Mouse (Mus musculus) heart, postnatal 10 days (tissue): ENCODE data around the gene Mmgt1. TPM values are rescaled to one million over a fixed set of nuclear protein-coding genes. Genes with fewer than 3 reads are reported as not detected.

Experiments used
- DNase-seq, 2 experiments: peaks; one replicate each; pipeline ENCODE4 v3.0.0; 2021
- intact Hi-C: fragments of 180-260 bp; cut with DNase I; formaldehyde crosslinking; loops from one replicate; pipeline ENCODE4 v1.15.1; 2025
- microRNA-seq, 2 experiments: library from miRNA; unstranded; fragments of <30 nt; microRNA quantifications; one replicate each; pipeline ENCODE4 v1.2.0; 2022
- total RNA-seq, 2 experiments: library from RNA; stranded (reverse); gene quantifications; 2 replicates each; pipeline ENCODE4 v1.2.3; 2021

Gene Mmgt1
- 10 to 100 TPM; 27.4 TPM for total RNA-seq

DNA sequence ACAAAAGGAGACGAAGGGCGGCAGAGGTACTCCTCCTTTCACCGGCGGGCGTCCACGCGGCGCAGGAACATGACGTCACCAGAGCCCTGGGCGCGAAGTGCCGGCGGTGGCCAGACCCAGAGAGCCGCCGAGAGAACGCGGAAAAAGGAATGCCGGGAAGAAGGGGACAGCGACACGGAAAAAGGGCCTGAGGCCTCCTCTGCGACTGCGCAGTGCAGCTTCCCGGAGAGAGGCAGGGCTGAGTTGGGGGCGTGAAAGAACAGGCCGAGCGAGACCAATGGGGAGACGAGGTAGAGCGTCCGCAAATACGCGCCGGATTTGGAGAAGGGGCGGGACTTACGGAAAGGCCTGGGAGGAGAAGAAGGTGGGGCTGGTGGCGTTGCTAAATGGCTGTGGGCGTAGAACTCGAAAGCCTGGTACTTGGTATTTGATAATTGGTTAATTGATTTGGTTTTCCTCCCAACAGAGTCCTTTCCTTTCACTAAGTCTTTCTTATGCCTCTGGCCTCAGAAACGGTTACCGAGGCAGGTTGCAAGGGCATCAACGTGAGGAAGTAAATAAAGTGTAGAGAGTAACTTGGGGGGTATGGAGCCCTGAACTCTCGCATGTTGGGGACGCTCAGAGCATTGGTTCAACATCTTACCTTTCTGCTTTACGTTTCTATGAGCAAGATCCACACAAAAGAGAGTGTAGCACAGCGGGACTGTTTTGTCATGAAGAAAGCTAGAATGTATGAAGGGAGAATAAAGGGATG is at the start of gene Mmgt1:
Gene Mmgt1, minus strand, starts transcription at position 183 of the 754 bp plus-strand sequence.
- intact Hi-C loops = no loop called here
- peak; percentile 92 to 94 for DNase-seq

GRCm38 (mm10) chrX:56640066-56640465 is 42.2 kb upstream of the Mmgt1 start:
- intact Hi-C loops = no loop called here
- no peak for DNase-seq

DNA sequence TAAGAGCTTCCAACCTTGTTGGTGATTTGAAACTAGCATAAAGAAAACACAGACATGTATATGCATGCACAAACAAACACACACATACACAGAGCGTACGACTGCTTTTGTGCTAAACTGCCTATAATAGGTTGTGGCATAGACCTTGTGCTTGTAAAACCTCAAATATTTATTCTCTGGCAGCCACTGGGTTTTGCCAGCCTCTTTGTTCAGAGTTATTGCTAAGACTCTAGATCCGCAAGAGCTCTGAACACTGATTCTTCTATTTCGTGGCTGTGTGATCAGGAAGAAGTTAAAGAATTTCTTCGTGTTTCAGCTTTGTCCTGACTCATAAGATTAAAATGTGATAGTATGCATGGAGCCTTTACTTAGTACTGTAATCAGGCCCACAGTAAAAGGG is 38.3 kb upstream of the Mmgt1 start:
- intact Hi-C loops = no loop called here
- no peak for DNase-seq

DNA sequence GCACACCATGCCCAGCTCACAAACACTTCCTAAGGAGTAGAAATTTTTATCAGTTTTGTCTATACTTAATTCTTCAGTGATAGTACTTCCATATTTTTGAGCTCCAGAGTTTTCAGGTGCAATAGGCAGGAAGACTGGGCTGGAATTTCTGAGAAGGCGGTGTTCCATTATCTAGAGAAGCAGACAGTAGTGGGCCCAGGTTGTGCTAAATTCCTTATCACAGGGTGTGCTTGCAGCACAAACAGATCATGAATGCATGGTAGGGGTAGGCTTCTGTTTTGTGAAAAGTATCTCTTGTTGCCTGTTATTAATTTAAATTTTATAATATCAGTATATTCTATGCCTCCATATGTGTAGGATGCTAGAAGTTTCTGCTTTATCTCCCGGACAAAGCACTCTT is 17.4 kb upstream of the Mmgt1 start:
- intact Hi-C loops = no loop called here
- DNase-seq = no peak

GRCm38 (mm10) chrX:56610318-56610694 is 12.4 kb upstream of the Mmgt1 start:
- intact Hi-C loops = no loop called here
- peak in 1 of 2 experiments; percentile 6 for DNase-seq

DNA sequence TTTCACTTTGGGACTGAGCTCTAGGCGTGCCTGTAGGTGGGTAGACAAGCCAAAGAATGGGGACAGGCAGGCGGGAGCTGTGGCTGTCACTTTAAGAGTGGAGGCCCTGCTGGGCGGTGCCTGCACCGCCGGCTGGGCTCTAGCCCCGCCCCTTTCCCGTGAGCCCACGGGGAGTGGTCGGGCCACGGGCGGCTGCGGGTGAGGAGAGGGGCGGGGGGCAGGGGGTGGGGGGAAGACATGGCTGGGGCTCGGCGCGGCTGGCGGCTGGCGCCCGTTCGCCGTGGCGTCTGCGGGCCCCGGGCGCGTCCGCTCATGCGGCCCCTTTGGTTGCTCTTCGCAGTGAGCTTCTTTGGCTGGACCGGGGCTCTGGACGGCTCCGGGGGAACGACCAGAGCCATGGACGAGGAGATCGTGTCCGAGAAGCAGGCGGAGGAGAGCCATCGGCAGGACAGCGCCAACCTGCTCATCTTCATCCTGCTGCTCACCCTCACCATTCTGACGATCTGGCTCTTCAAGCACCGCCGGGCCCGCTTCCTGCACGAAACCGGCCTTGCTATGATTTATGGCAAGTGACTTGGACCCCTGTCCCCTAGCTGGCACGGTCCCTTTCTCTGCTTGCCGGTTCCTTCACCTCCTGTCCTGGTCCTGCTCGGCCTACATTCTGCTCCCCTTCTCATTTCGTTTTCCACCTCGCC is 11.9 kb upstream of the Mmgt1 start, which contains the start of gene Slc9a6:
Gene Slc9a6, plus strand, starts transcription at position 135 of the 695 bp plus-strand sequence.
- intact Hi-C loops = no loop called here

GRCm38 (mm10) chrX:56609285-56609622 is 11.4 kb upstream of the Mmgt1 start:
- DNase-seq = no peak
- intact Hi-C loops = no loop called here

More for the DNA sequence above, 11.9 kb upstream of the Mmgt1 start, which contains the start of gene Slc9a6:
- peak; percentile 78 for DNase-seq

DNA sequence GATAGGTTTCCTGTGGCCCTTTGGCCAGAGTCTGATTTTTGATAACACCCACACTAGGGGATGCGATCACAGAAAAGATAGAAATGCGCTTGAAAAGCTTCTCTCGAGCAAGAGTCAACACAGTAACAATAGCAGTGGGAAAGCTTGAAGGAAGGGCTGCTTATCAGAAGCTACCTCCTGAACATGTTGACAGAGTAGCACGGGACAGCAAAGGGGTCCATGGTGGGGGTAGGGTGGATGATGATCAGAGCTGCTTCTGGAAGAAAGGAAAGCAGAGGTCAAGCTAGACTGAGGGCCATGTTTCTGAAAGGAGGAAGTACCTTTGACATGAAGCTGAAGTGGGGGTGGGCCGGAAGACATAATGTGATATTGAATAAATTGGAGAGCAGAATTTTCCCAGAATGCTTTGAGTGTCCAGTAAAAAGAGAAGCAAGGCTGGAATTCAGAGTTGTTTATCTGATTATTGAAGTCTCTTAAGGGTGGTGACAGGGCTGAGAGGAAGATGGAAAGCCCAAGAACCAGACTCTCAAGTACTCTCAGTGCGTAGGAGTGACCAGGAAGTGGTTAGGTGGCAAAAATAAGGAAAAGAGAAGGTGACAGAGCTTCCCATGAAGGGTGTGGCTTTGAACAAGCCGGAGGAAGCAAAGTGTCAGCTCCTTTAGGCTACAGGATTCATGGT is 9.3 kb upstream of the Mmgt1 start:
- intact Hi-C loops = no loop called here
- DNase-seq = no peak

DNA sequence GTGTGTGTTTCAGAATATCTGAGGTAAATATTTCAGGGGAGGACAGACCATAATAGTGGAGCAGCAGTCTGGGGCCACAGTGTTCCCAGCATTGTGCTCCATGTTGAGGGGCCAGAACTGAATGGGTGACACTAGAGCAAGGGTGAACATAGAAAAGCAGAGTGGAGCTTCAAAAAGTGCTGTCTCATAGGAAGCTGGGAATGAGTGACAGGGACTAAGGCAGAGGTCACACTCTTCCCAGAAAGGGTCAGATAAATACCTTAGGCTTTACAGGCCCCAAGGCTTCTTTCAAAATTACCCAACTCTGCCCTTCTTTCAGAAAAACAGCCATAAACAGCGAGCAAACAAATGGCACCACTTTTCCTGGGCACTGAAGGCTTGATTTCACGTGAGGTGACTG is 8.7 kb upstream of the Mmgt1 start:
- intact Hi-C loops = no loop called here
- no peak for DNase-seq

GRCm38 (mm10) chrX:56597219-56597886 is 516 bp downstream of the Mmgt1 start:
- intact Hi-C loops = no loop called here
- peak; percentile 19 to 31 for DNase-seq

DNA sequence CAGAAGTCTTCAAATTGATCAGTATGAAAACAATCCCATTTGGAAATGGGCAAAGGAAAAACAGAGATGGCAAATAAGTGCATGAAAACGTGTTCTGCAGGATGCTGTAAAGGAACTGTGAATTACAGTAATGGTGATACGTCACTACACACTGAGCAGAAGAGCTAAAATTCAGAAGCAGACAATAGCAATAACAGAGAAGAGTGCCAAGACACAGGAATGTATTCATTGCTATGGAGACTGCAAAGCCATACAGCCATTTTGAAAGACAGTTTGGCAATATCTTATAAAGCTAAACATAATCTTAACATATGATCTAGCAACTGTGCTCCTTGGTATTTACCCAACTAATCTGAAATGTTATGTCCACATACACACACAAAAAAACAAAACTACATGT is 19.7 kb downstream of the Mmgt1 start:
- no peak for DNase-seq

GRCm38 (mm10) chrX:56572465-56572864 is 25.4 kb downstream of the Mmgt1 start:
- peak; percentile 2 to 11 for DNase-seq
- intact Hi-C loops = no loop called here

More for the DNA sequence above, 19.7 kb downstream of the Mmgt1 start:
- intact Hi-C loops = no loop called here

GRCm38 (mm10) chrX:56553584-56553983 is 44.3 kb downstream of the Mmgt1 start:
- DNase-seq = no peak
- intact Hi-C loops = no loop called here

GRCm38 (mm10) chrX:56549506-56549905 is 48.4 kb downstream of the Mmgt1 start, which contains the start of gene Gm648:
Gene Gm648, minus strand, starts transcription at chrX:56549606.
- intact Hi-C loops = no loop called here
- no peak for DNase-seq

GRCm38 (mm10) chrX:56537162-56537561 is 60.7 kb downstream of the Mmgt1 start:
- intact Hi-C loops = loop anchor here (5.0 kb wide), 1 partner anchor 300 kb away; no protein-coding TSS in a partner anchor
- peak; percentile 16 to 32 for DNase-seq

Small RNA genes lying within 50 kb of the gene (microRNA-seq; reads per million reads assigned to microRNA genes)
- 0.47 to 3.5 reads per million in 2 experiments for gene Mir5116

Other genes starting within 250 kb of the Mmgt1 start
- gene Smim10l2a, start 223.5 kb downstream of the Mmgt1 start, total RNA-seq = under 1 TPM; 0.42 to 0.45 TPM
- under 1 TPM in 1 of 2 experiments, not detected in 1; 0.93 TPM for gene Gm2174, start 150.1 kb downstream of the Mmgt1 start, total RNA-seq
- gene Ints6l, start 143.2 kb downstream of the Mmgt1 start, total RNA-seq = 10 to 100 TPM; 15.1 to 15.3 TPM
- gene Gm10477, start 73.3 kb downstream of the Mmgt1 start, total RNA-seq = not detected
- not detected for gene Gm648, start 48.5 kb downstream of the Mmgt1 start, total RNA-seq
- gene Slc9a6, start 11.7 kb upstream of the Mmgt1 start, total RNA-seq = 10 to 100 TPM; 14.7 to 17.1 TPM
- gene Fhl1, start 133.7 kb upstream of the Mmgt1 start, total RNA-seq = 100 to 1,000 TPM; 137 to 186 TPM
- 1 to 10 TPM; 1.7 to 2.1 TPM for gene Map7d3, start 224.3 kb upstream of the Mmgt1 start, total RNA-seq